Mouse (Mus musculus): ENCODE data around the gene Rbks. TPM values are rescaled to one million over a fixed set of nuclear protein-coding genes. Genes with fewer than 3 reads are reported as not detected.

Gene Rbks
- polyA plus RNA-seq, 1 experiment from 2014 or later, result 2.3 TPM

GRCm38 (mm10) chr5:31585526-31585925 lies 111.9 kb downstream of the Rbks start:
- Histone ChIP-seq H3K4me2 (replicated peaks) (no peak overlapping the region), H3K4me1 (replicated peaks; ENCODE audit: control insufficient read depth, insufficient read depth, low read length) (no peaks in the 10 kb centered on the region; the same call in 1 of the 2 replicates), H3K9me3 (ENCODE audit: control insufficient read depth, low read length) (no peaks in the 10 kb centered on the region), H3K4me3 (replicated peaks; ENCODE audit: low read length) (no peak overlapping the region), H3K9ac (no peak overlapping the region), H3K27ac (no peak overlapping the region), H3K27me3 (ENCODE audit: control insufficient read depth, insufficient read depth, low read length) (no peaks in the 10 kb centered on the region), H3K36me3 (replicated peaks; ENCODE audit: control insufficient read depth, insufficient read depth) (no peaks in the 10 kb centered on the region)
- ATAC-seq (ENCODE audit: low FRiP score) (no peak), DNase-seq (ENCODE audit: low spot score) (no peak)
- WGBS, result 96% methylated on average over 4 of the region's 4 CpGs

- Histone ChIP-seq H3K36me3 (replicated peaks; ENCODE audit: control insufficient read depth, insufficient read depth) (no peaks in the 10 kb centered on the region), H3K9ac (no peak overlapping the region), H3K4me1 (replicated peaks; ENCODE audit: control insufficient read depth, insufficient read depth, low read length) (no peaks in the 10 kb centered on the region), H3K4me3 (replicated peaks; ENCODE audit: low read length) (no peak overlapping the region), H3K9me3 (ENCODE audit: control insufficient read depth, low read length) (no peaks in the 10 kb centered on the region), H3K4me2 (replicated peaks) (no peak overlapping the region), H3K27ac (no peak overlapping the region), H3K27me3 (ENCODE audit: control insufficient read depth, insufficient read depth, low read length) (no peaks in the 10 kb centered on the region)
- 91% methylated on average over 2 of the region's 2 CpGs for WGBS
- no peak for DNase-seq (ENCODE audit: low spot score)
- no peak for ATAC-seq (ENCODE audit: low FRiP score)
Observed at GRCm38 (mm10) chr5:31583261-31583660, 114.2 kb downstream of the Rbks start.

GRCm38 (mm10) chr5:31581932-31582331 lies 115.5 kb downstream of the Rbks start:
- 82% methylated on average over 3 of the region's 3 CpGs for WGBS
- H3K4me3 ChIP-seq (replicated peaks; ENCODE audit: low read length), result no peak overlapping the region
- no peak for ATAC-seq (ENCODE audit: low FRiP score)

GRCm38 (mm10) chr5:31581263-31581662 lies 116.2 kb downstream of the Rbks start:
- ATAC-seq (ENCODE audit: low FRiP score) (no peak), DNase-seq (ENCODE audit: low spot score) (no peak)
- H3K9me3 ChIP-seq (ENCODE audit: control insufficient read depth, low read length), result no peaks in the 10 kb centered on the region
- H3K4me1 ChIP-seq (replicated peaks; ENCODE audit: control insufficient read depth, insufficient read depth, low read length), result no peaks in the 10 kb centered on the region
- 79% methylated on average over 6 of the region's 6 CpGs for WGBS
- H3K27me3 ChIP-seq (ENCODE audit: control insufficient read depth, insufficient read depth, low read length), result no peaks in the 10 kb centered on the region
- no peak overlapping the region for H3K27ac ChIP-seq
- no peak overlapping the region for H3K4me3 ChIP-seq (replicated peaks; ENCODE audit: low read length)
- H3K4me2 ChIP-seq (replicated peaks), result no peak overlapping the region
- no peaks in the 10 kb centered on the region for H3K36me3 ChIP-seq (replicated peaks; ENCODE audit: control insufficient read depth, insufficient read depth)
- no peak overlapping the region for H3K9ac ChIP-seq

More at GRCm38 (mm10) chr5:31581932-31582331, 115.5 kb downstream of the Rbks start:
- Histone ChIP-seq H3K4me2 (replicated peaks) (no peak overlapping the region), H3K9ac (no peak overlapping the region), H3K9me3 (ENCODE audit: control insufficient read depth, low read length) (no peaks in the 10 kb centered on the region), H3K27ac (no peak overlapping the region), H3K27me3 (ENCODE audit: control insufficient read depth, insufficient read depth, low read length) (no peaks in the 10 kb centered on the region), H3K4me1 (replicated peaks; ENCODE audit: control insufficient read depth, insufficient read depth, low read length) (no peaks in the 10 kb centered on the region), H3K36me3 (replicated peaks; ENCODE audit: control insufficient read depth, insufficient read depth) (no peaks in the 10 kb centered on the region)
- DNase-seq (ENCODE audit: low spot score), result no peak

GRCm38 (mm10) chr5:31576539-31576975 lies 120.9 kb downstream of the Rbks start:
- 62% methylated on average over 7 of the region's 7 CpGs for WGBS
- DNase-seq (ENCODE audit: low spot score) (no peak), ATAC-seq (ENCODE audit: low FRiP score) (no peak)
- Histone ChIP-seq H3K9me3 (ENCODE audit: control insufficient read depth, low read length) (no peaks in the 10 kb centered on the region), H3K27me3 (ENCODE audit: control insufficient read depth, insufficient read depth, low read length) (no peaks in the 10 kb centered on the region), H3K4me3 (replicated peaks; ENCODE audit: low read length) (no peak overlapping the region), H3K4me1 (replicated peaks; ENCODE audit: control insufficient read depth, insufficient read depth, low read length) (no peaks in the 10 kb centered on the region), H3K36me3 (replicated peaks; ENCODE audit: control insufficient read depth, insufficient read depth) (no peaks in the 10 kb centered on the region), H3K9ac (no peak overlapping the region), H3K4me2 (replicated peaks) (no peak overlapping the region), H3K27ac (no peak overlapping the region)

Small RNA genes within 50 kb of the gene (microRNA-seq; reads per million reads assigned to microRNA genes)
- gene Mir3473e, result not detected

Other genes starting within 250 kb of the Rbks start
- 98.4 and 108 TPM in 2 replicates for gene Zfp512, start 245.2 kb downstream of the Rbks start, polyA plus RNA-seq (2014; fragmentation: Nextera tagmentation; extraction: Ambion mirVana)
- not detected in 2 replicates for gene 4930548H24Rik, start 211.9 kb downstream of the Rbks start, polyA plus RNA-seq (2014; fragmentation: Nextera tagmentation; extraction: Ambion mirVana)
- 67.8 and 75.2 TPM in 2 replicates for gene Gpn1, start 202.9 kb downstream of the Rbks start, polyA plus RNA-seq (2014; fragmentation: Nextera tagmentation; extraction: Ambion mirVana)
- 27.0 and 31.8 TPM in 2 replicates for gene Slc4a1ap, start 170.6 kb downstream of the Rbks start, polyA plus RNA-seq (2014; fragmentation: Nextera tagmentation; extraction: Ambion mirVana)
- gene Supt7l, start 169.8 kb downstream of the Rbks start, polyA plus RNA-seq (2014; fragmentation: Nextera tagmentation; extraction: Ambion mirVana), result 13.3 and 18.3 TPM in 2 replicates
- 182 and 214 TPM in 2 replicates for gene Mrpl33, start 100.7 kb downstream of the Rbks start, polyA plus RNA-seq (2014; fragmentation: Nextera tagmentation; extraction: Ambion mirVana)
- gene Babam2, start 57 bp upstream of the Rbks start, polyA plus RNA-seq (2014; fragmentation: Nextera tagmentation; extraction: Ambion mirVana), result 33.2 and 39.8 TPM in 2 replicates

Measured in hindbrain, embryonic 14.5 days (tissue).